Mouse (Mus musculus): ENCODE measurements around the gene Sp1.

- TF ChIP-seq CTCF (IDR thresholded peaks at IDR 0.05; ENCODE audit: low read depth, low read length) (no peak), POLR2A (IDR thresholded peaks at IDR 0.05; ENCODE audit: borderline replicate concordance, low read depth, low read length) (no peak)
Measured at GRCm38 (mm10) chr15:102388942-102389341, 17.0 kb upstream of the Sp1 start.

Measured in bone marrow macrophage, adult 2 months (primary cell).